Mouse (Mus musculus) hindbrain, embryonic 11.5 days (tissue): ENCODE data around the gene Rab11fip5. TPM values are rescaled to one million over a fixed set of nuclear protein-coding genes. Genes with fewer than 3 reads are reported as not detected.
A peak's percentile ranks its signal among the peaks of the same experiment; 100 is the strongest.

ENCODE experiments used
- ATAC-seq: fragments of 200-750 bp; cut with Nextera tagmentation; 2 replicates; pipeline ENCODE4 v1.8.0; 2017; ENCODE audit warnings: mild to moderate bottlenecking, moderate TSS enrichment, moderate library complexity; ENCODE audit not compliant: low FRiP score
- DNase-seq: peaks from one replicate; pipeline ENCODE4 v3.0.0-alpha.2; 2015; ENCODE audit warnings: low spot score
- H3K27ac ChIP-seq: fragments of 300-500 bp; sonication (generic); 2 replicates; pipeline ENCODE4 v1.5.1; 2014; ENCODE audit warnings: mild to moderate bottlenecking, low read depth, low read length
- H3K27me3 ChIP-seq: fragments of 300-500 bp; sonication (generic); 2 replicates; pipeline ENCODE4 v1.6.1; 2014; ENCODE audit warnings: mild to moderate bottlenecking, low read length, moderate library complexity, mixed read lengths; ENCODE audit not compliant: control insufficient read depth, insufficient read depth
- H3K36me3 ChIP-seq: fragments of 300-500 bp; sonication (generic); 2 replicates; pipeline ENCODE4 v1.6.1; 2014; ENCODE audit warnings: mild to moderate bottlenecking, low read length, moderate library complexity, mixed read lengths; ENCODE audit not compliant: control insufficient read depth, insufficient read depth
- H3K4me1 ChIP-seq: fragments of 300-500 bp; sonication (generic); replicated peaks from 2 replicates; pipeline ENCODE4 v1.6.1; 2014; ENCODE audit warnings: low read length, mixed read lengths; ENCODE audit not compliant: control insufficient read depth, insufficient read depth
- H3K4me2 ChIP-seq: fragments of 300-500 bp; sonication (generic); replicated peaks from 2 replicates; pipeline ENCODE4 v1.6.1; 2014; ENCODE audit warnings: mild to moderate bottlenecking, low read depth, low read length
- H3K4me3 ChIP-seq: fragments of 300-500 bp; sonication (generic); 2 replicates; pipeline ENCODE4 v1.5.1; 2014; ENCODE audit warnings: low read depth, low read length
- H3K9ac ChIP-seq: fragments of 300-500 bp; sonication (generic); 2 replicates; pipeline ENCODE4 v1.6.1; 2014; ENCODE audit warnings: low read depth, low read length
- H3K9me3 ChIP-seq: fragments of 300-500 bp; sonication (generic); 2 replicates; pipeline ENCODE4 v1.6.1; 2016; ENCODE audit warnings: low read length; ENCODE audit not compliant: control insufficient read depth
- WGBS: fragments of 180-500 bp; shearing (Covaris S2); extraction: QIAGEN DNeasy Blood & Tissue Kit; methylation state at CpG from one replicate; pipeline ENCODE4 v1.1.7; 2014; 5-methylcytosine and 5-hydroxymethylcytosine counted together
- polyA plus RNA-seq: library from polyadenylated mRNA; unstranded; fragments of >200 nt; fragmentation: Nextera tagmentation; extraction: Ambion mirVana; gene quantifications from 2 replicates; pipeline ENCODE4 v1.2.1, GENCODE M21; 2014

The Rab11fip5 gene
- polyA plus RNA-seq, 1 experiment from 2014 or later: 4.6 TPM

DNA sequence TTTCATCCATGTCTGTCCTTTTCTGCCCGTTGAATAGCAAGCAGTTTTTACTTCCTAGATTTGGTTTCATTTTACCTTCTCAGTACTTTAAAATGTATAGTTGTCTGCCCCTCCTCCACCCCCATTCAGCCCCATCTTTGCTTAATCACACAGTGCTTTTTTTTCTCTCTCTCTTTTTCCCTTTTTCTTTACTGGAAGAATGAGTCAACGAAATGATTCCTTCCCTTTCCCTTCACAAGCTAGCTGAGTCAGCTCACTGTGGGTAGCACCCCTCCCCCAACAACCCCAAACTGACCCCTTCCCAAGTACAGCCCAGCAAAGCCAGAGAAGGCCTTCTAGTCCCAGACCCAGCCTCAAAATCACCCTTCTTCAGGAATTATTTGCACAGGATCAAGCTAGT, 49.3 kb downstream of the Rab11fip5 start:
- Histone ChIP-seq H3K36me3 (no peaks in the 10 kb centered on the region), H3K9me3 (no peaks in the 10 kb centered on the region), H3K4me1 (no peaks in the 10 kb centered on the region), H3K4me2 (no peak overlapping the region), H3K4me3 (no peak overlapping the region), H3K9ac (no peak overlapping the region), H3K27me3 (no peaks in the 10 kb centered on the region), H3K27ac (no peak overlapping the region)
- 46% methylated on average over 2 of the region's 2 CpGs for WGBS
- ATAC-seq (no peak), DNase-seq (no peak)

DNA sequence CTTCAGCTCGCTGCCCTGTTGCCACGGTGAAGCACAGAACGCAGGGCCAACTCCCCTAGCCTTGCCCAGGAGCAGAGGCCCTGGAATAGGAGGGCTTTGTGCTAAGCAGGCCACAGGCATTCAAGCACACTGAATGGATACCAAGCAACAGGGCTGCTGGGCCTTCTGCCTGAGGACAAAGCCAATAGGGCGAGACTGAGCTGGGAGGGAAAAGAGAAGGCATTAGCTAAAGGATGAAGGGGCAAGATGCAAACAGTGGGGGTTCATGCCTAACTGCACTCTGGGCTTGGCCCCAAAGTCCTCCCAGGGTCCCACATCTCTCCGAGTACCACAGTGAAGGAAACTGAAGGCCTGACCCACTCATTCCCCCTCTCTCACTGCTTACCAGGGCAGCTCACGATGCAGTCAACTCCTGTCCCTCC, 54.0 kb downstream of the Rab11fip5 start:
- H3K27me3 ChIP-seq: no peaks in the 10 kb centered on the region
- H3K36me3 ChIP-seq: no peaks in the 10 kb centered on the region
- no peaks in the 10 kb centered on the region for H3K9me3 ChIP-seq
- no peaks in the 10 kb centered on the region for H3K4me1 ChIP-seq
- H3K9ac ChIP-seq: no peak overlapping the region
- no peak overlapping the region for H3K4me3 ChIP-seq
- WGBS: 33% methylated on average over 6 of the region's 6 CpGs
- DNase-seq (peak; percentile 35), ATAC-seq (peak; percentile 33; the same call in 1 of the 2 replicates)
- H3K27ac ChIP-seq: peak overlapping the region; percentile 36; the same call in 1 of the 2 replicates
- H3K4me2 ChIP-seq: no peak overlapping the region

DNA sequence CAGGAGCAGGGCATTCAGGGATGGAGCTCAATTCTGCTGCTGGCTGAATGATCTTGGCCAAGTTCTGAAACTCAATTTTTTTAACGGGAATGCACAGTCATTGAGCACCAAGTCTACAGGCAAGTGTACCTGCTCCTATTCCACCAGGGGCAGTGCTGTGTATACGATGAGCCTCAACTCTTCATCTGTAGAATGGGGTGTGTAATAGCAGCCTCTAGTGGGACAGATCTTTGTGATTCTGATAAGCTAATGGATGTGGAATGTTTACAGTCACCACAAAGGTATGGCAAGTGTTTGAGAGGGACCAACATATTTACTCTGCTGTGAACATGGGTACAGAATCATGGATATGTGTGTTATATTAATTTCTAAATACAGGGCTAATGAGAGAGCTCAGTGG, 58.2 kb downstream of the Rab11fip5 start:
- no peak for ATAC-seq
- H3K4me2 ChIP-seq: no peak overlapping the region
- no peak overlapping the region for H3K9ac ChIP-seq
- whole genome bisulfite sequencing: 92% methylated on average over 2 of the region's 2 CpGs
- H3K27me3 ChIP-seq: no peaks in the 10 kb centered on the region
- H3K27ac ChIP-seq: no peak overlapping the region
- H3K9me3 ChIP-seq: no peaks in the 10 kb centered on the region
- no peak for DNase-seq
- H3K4me1 ChIP-seq: no peaks in the 10 kb centered on the region
- no peaks in the 10 kb centered on the region for H3K36me3 ChIP-seq
- H3K4me3 ChIP-seq: no peak overlapping the region

DNA sequence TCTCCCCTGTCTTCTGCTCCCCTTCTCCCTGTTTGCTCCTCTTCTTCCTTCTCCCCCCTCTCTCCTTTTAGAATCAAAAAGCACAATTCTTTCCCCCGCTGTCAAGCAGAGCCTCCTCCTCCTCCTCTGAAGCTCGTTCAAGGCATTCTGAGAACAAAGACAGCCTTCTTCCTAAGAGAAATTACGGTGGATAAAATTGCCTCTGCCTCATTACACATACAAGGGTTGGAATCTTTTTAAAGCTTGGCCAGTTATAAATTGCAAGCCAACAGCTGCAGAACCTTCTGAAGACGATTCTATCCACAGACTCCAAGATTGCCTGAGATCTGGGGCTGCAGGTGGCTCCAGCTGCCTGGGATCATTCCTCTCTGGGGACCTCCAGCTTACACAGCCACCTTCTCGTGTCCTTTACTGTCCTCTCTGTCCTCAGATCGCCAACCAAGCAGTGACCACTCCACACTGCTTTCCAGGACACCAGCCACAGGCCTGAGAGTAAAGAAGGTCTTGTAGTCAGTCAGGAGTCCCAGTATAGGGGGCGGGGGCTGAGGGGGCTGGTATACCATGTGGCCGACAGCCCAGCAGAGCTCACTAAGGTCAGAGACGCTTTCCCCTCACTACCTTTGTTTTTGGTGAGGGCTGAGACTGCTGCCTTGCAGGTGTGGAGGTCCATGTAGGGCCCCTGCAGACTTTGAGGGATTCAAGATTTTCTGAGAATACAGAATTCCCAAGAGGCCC, 60.2 kb downstream of the Rab11fip5 start:
- no peaks in the 10 kb centered on the region for H3K4me1 ChIP-seq
- no peaks in the 10 kb centered on the region for H3K36me3 ChIP-seq
- 54% methylated on average over 9 of the region's 9 CpGs for WGBS
- H3K4me3 ChIP-seq: no peak overlapping the region
- DNase-seq (no peak), ATAC-seq (no peak)
- H3K27me3 ChIP-seq: no peaks in the 10 kb centered on the region
- H3K9me3 ChIP-seq: no peaks in the 10 kb centered on the region
- H3K4me2 ChIP-seq: no peak overlapping the region
- H3K27ac ChIP-seq: no peak overlapping the region
- no peak overlapping the region for H3K9ac ChIP-seq

DNA sequence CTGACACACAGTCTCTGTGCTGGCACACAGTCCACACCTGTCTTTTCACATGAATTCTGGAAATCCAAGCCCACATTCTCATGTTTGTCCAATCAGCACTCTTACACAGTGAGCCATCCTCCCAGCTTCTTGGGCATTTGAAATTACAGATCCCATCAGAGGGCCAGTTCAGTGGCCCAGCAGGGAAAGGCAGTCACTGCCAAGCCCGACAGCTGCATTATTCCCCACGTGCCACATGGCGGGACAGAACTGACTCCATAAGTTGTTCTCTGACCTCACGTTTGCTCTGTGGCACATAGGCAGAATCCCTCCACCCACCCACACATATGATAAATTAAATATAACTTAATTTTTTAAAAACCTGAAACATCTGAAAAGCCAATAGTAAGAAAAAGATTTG, 66.5 kb downstream of the Rab11fip5 start:
- no peak for DNase-seq
- Histone ChIP-seq H3K36me3 (no peaks in the 10 kb centered on the region), H3K27ac (no peak overlapping the region), H3K27me3 (no peaks in the 10 kb centered on the region), H3K4me3 (no peak overlapping the region), H3K9me3 (no peaks in the 10 kb centered on the region), H3K4me2 (no peak overlapping the region), H3K9ac (no peak overlapping the region), H3K4me1 (no peaks in the 10 kb centered on the region)
- no peak for ATAC-seq
- WGBS: 82% methylated on average over 4 of the region's 4 CpGs

DNA sequence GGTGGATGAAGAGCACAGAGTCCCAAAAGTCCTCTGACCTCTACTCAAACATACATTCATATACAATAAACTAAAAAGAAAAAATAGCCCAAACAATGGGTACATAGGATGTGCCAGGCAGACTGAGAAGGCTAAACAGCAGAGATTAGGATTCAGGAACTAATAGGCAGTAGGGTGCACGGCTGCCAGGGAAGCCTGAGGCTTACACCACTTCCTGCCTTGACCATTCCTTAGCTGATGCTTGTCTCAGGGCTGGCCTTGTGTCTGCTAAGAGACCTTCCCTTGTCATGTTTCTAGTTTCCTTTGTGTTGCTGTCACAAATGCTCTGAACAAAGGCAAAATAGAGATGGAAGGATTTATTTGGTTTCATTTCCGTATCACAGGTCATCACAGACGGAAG, 68.1 kb downstream of the Rab11fip5 start:
- Histone ChIP-seq H3K4me2 (no peak overlapping the region), H3K9me3 (no peaks in the 10 kb centered on the region), H3K4me3 (no peak overlapping the region), H3K27ac (no peak overlapping the region), H3K4me1 (no peaks in the 10 kb centered on the region), H3K9ac (no peak overlapping the region), H3K27me3 (no peaks in the 10 kb centered on the region), H3K36me3 (no peaks in the 10 kb centered on the region)
- WGBS: 96% methylated on average over 3 of the region's 3 CpGs
- no peak for ATAC-seq
- DNase-seq: no peak

DNA sequence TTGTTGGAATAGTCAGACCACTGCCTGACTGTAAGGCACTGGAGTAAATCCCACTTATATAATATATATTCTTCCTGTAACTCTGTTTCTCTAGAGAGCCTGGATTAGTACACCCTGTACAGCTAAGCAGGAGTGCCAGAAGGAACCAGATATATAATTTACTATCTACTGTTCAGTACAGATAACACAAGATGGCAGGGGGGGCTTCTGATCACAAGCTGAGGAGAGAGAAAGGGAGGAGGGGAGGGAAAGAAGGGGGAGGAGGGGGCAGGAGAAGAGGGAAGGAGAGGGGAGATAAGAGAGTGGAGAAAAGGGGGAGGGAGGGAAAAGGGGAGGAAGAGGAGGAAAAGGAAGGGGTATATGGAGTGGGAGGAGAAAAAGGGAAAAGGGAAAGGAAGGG, 68.6 kb downstream of the Rab11fip5 start:
- Histone ChIP-seq H3K27me3 (no peaks in the 10 kb centered on the region), H3K36me3 (no peaks in the 10 kb centered on the region), H3K4me1 (no peaks in the 10 kb centered on the region), H3K4me2 (no peak overlapping the region), H3K9me3 (no peaks in the 10 kb centered on the region), H3K27ac (no peak overlapping the region), H3K9ac (no peak overlapping the region), H3K4me3 (no peak overlapping the region)
- ATAC-seq: no peak
- DNase-seq: no peak

DNA sequence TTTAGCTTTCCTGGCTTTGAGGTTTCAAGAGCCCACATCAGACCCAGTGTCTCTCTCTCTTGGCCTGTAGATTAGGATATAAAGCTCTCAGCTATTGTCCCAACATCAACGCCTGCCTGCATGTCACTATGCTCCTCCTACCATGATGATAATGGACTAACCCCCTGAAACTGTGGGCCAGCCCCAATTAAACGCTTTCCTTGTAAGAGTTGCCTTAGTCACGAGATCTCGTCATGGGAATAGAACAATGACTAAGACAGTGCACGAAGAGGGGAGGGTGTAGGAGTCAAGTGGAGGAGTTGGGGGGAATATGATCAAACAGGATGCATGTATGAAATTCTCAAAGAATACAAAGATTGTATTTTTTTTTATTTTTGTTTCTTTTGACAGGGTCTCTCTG, 69.5 kb downstream of the Rab11fip5 start:
- 79% methylated on average over 5 of the region's 5 CpGs for WGBS
- no peak overlapping the region for H3K4me2 ChIP-seq
- no peaks in the 10 kb centered on the region for H3K9me3 ChIP-seq

DNA sequence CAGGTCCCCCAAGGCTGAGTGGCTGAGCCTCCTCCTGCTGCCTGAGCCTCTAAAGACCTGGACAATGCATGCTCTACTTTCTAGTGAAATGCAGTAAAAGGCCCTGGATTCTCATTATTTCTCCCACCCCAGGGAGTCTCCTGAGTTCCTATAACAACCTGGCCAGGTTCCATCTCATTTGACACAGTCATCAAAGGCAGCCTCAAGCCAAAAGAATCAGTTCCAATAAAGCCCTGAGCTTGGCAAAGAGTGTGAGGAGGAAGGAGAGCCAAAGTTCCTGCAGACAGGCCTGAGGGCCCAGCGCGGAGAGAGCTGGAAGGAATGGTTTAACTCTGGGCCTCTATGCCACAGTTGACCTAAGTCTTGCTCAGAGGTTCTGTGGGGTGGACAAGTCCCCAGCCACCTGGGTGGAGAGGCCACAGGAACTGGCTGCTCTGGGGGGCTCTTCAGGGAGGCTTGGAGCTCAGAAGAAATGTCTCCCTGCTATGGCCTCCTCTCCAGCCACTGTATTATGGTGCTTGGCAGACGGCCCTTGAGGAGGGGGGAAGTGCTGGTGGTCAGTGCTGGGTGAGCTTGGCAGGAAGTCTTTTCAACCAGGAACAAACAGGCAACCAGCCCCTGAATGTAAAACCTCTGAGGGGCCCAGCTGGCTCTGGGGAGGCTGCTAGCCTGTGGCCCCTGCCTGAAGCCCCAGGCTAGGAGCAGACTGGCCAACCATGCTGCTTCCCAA, 71.9 kb downstream of the Rab11fip5 start:
- H3K27me3 ChIP-seq: no peaks in the 10 kb centered on the region
- H3K27ac ChIP-seq: no peak overlapping the region
- no peak overlapping the region for H3K9ac ChIP-seq
- no peak for ATAC-seq
- H3K9me3 ChIP-seq: no peaks in the 10 kb centered on the region
- H3K4me1 ChIP-seq: no peaks in the 10 kb centered on the region
- H3K36me3 ChIP-seq: no peaks in the 10 kb centered on the region
- WGBS: 82% methylated on average over 3 of the region's 3 CpGs
- no peak for DNase-seq
- no peak overlapping the region for H3K4me3 ChIP-seq
- H3K4me2 ChIP-seq: no peak overlapping the region

More for the DNA sequence above, 69.5 kb downstream of the Rab11fip5 start:
- DNase-seq: no peak
- Histone ChIP-seq H3K36me3 (no peaks in the 10 kb centered on the region), H3K4me1 (no peaks in the 10 kb centered on the region), H3K4me3 (no peak overlapping the region), H3K9ac (no peak overlapping the region), H3K27ac (no peak overlapping the region), H3K27me3 (no peaks in the 10 kb centered on the region)
- ATAC-seq: no peak
